Mouse (Mus musculus): ENCODE measurements at regions not wholly inside any gene's neighbourhood (a gene's known extent, or its start where the extent isn't known, plus 50 kb on each side); places are given as distances from the start of the nearest gene placed in this dataset.

DNA sequence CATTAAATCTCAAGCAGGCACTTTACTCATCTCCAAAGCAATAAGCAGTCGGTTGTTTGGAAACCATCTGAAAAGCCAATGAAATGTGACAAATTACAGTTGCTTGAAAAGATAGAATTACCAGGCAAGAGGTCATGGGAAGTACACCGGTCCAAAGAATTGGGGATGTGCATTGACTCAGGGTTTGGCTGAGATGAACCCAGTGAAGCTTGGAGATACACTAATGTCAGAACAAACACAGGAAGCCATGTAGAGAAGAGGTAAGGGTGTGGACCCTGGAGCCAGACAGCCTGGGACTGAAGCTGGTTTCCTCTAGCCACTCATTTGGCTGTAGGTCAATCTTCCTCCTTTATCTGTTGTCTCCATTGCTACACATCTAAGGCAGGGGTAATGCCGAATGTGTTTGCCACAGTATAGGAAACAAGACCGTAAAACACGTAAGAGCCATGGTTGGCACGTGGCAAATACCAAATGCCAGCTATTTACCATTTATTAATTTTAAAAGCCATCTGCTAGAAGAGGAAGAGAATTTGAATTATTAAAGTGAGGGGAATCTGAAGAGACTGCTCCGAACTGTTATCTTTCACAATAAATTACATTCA, 173.9 kb downstream of the Rassf9 start:
- Histone ChIP-seq H3K4me2 (ENCODE audit: low read length) (no peak overlapping the region), H3K4me1 (ENCODE audit: control insufficient read depth, insufficient read depth, low read length) (no peaks in the 10 kb centered on the region), H3K9me3 (replicated peaks; ENCODE audit: control insufficient read depth, low read length, poor library complexity, severe bottlenecking) (no peaks in the 10 kb centered on the region), H3K36me3 (ENCODE audit: control insufficient read depth, insufficient read depth, low read length) (no peaks in the 10 kb centered on the region), H3K27ac (ENCODE audit: low read length) (no peak overlapping the region), H3K9ac (ENCODE audit: low read depth, low read length) (no peak overlapping the region), H3K27me3 (ENCODE audit: control insufficient read depth, insufficient read depth, low read depth, low read length) (no peaks in the 10 kb centered on the region), H3K4me3 (ENCODE audit: low read depth, low read length) (no peak overlapping the region)
- 85% methylated on average over 7 of the region's 7 CpGs for WGBS
- no peak; the same call in 1 of the 2 replicates for ATAC-seq

DNA sequence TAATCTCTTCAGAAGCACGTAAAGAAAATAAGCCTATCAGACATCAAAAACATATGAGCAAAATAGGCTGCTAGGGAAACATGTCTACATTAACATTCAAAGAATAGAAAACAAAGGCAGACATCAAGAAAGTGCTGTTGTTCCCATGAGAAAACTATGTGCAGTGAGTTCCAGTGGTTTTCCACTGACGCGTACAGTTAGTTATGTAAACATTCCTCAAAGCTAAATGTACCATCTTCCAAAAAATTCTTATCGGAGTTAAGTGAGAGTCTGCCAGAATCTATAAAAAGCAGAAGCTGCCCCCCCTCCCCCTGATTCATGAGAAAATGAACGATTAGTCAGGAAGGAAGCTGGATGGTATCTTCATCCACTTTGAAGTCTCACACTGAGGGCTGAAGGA, 155.3 kb downstream of the Rassf9 start:
- Histone ChIP-seq H3K4me1 (ENCODE audit: control insufficient read depth, insufficient read depth, low read length) (no peaks in the 10 kb centered on the region), H3K4me2 (ENCODE audit: low read length) (no peak overlapping the region), H3K4me3 (ENCODE audit: low read depth, low read length) (no peak overlapping the region), H3K9me3 (replicated peaks; ENCODE audit: control insufficient read depth, low read length, poor library complexity, severe bottlenecking) (no peaks in the 10 kb centered on the region), H3K9ac (ENCODE audit: low read depth, low read length) (no peak overlapping the region), H3K27me3 (ENCODE audit: control insufficient read depth, insufficient read depth, low read depth, low read length) (no peaks in the 10 kb centered on the region), H3K36me3 (ENCODE audit: control insufficient read depth, insufficient read depth, low read length) (no peaks in the 10 kb centered on the region), H3K27ac (ENCODE audit: low read length) (no peak overlapping the region)
- no peak for ATAC-seq
- WGBS = 69% methylated on average over 5 of the region's 5 CpGs

DNA sequence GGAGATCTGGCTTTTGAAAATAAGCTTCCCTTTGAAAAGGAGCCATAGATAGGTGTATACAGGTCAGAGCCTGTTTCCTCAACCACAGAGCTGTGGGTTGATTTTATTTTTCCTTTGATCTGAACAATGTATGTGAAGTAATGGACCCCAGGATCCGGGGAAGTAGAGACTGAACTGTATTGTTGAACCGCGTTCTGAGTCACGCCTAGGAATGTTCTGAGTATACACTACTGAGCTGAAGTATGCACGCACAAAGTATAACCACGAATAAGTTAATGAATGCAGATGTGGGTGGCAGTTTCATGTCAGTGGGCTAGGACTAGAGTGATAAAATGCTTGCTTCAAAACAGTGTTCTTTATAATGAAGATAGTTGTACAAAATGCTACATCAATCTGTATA, 147.7 kb downstream of the Rassf9 start:
- ATAC-seq = no peak

DNA sequence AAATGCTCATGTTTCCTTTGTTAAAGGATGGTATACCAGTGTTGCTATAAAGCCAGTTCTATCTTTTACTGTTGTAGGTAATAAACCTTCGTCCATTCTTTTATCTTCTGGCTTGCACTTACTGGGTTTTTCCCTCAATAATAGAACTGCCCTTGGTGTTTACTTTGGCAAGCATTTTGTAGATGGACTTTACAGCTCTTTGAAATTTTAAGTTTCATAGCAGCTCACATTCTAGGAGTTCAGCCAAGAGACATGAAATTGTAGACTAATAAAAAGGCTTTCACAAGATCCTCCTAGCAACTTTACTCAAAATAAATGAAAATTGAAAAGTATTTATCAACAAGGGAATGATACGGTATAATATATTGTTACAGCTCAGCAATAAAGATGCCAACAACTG, 124.5 kb downstream of the Rassf9 start:
- no peak overlapping the region for H3K4me2 ChIP-seq (ENCODE audit: low read length)
- no peaks in the 10 kb centered on the region for H3K27me3 ChIP-seq (ENCODE audit: control insufficient read depth, insufficient read depth, low read depth, low read length)
- no peaks in the 10 kb centered on the region for H3K4me1 ChIP-seq (ENCODE audit: control insufficient read depth, insufficient read depth, low read length)
- no peaks in the 10 kb centered on the region for H3K9me3 ChIP-seq (replicated peaks; ENCODE audit: control insufficient read depth, low read length, poor library complexity, severe bottlenecking)
- WGBS = 80% methylated on average over 2 of the region's 2 CpGs
- no peaks in the 10 kb centered on the region for H3K36me3 ChIP-seq (ENCODE audit: control insufficient read depth, insufficient read depth, low read length)
- no peak overlapping the region for H3K27ac ChIP-seq (ENCODE audit: low read length)
- no peak for ATAC-seq
- H3K9ac ChIP-seq (ENCODE audit: low read depth, low read length) = no peak overlapping the region
- no peak overlapping the region for H3K4me3 ChIP-seq (ENCODE audit: low read depth, low read length)

More for the DNA sequence above, 147.7 kb downstream of the Rassf9 start:
- Histone ChIP-seq H3K27ac (ENCODE audit: low read length) (no peak overlapping the region), H3K36me3 (ENCODE audit: control insufficient read depth, insufficient read depth, low read length) (no peaks in the 10 kb centered on the region), H3K9ac (ENCODE audit: low read depth, low read length) (no peak overlapping the region), H3K4me2 (ENCODE audit: low read length) (no peak overlapping the region), H3K9me3 (replicated peaks; ENCODE audit: control insufficient read depth, low read length, poor library complexity, severe bottlenecking) (no peaks in the 10 kb centered on the region), H3K4me1 (ENCODE audit: control insufficient read depth, insufficient read depth, low read length) (no peaks in the 10 kb centered on the region), H3K4me3 (ENCODE audit: low read depth, low read length) (no peak overlapping the region), H3K27me3 (ENCODE audit: control insufficient read depth, insufficient read depth, low read depth, low read length) (no peaks in the 10 kb centered on the region)
- WGBS = 75% methylated on average over 6 of the region's 6 CpGs

DNA sequence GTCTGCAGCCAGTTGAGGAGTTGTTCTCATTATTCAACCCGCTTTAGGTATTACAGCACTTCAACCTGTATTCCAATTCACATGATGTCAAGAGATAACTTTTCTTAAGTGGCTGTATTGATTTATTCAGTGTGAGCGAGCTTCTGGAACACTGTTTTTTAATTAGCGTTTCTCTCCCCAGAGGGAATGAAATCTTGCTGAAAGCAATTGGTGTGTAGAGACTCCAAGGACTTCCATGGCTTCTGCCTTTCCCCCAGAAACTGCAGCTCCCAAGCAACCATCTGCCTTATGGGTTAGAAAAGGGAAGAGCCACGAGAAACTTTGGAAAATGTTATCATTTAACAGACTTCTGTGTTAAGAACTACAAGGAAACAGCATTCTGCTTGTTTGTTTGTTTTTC, 121.4 kb downstream of the Rassf9 start:
- Histone ChIP-seq H3K4me2 (ENCODE audit: low read length) (no peak overlapping the region), H3K4me3 (ENCODE audit: low read depth, low read length) (no peak overlapping the region), H3K36me3 (ENCODE audit: control insufficient read depth, insufficient read depth, low read length) (no peaks in the 10 kb centered on the region), H3K9me3 (replicated peaks; ENCODE audit: control insufficient read depth, low read length, poor library complexity, severe bottlenecking) (no peaks in the 10 kb centered on the region), H3K9ac (ENCODE audit: low read depth, low read length) (no peak overlapping the region), H3K27ac (ENCODE audit: low read length) (no peak overlapping the region), H3K27me3 (ENCODE audit: control insufficient read depth, insufficient read depth, low read depth, low read length) (no peaks in the 10 kb centered on the region), H3K4me1 (ENCODE audit: control insufficient read depth, insufficient read depth, low read length) (no peaks in the 10 kb centered on the region)
- no peak for ATAC-seq
- WGBS = 69% methylated on average over 4 of the region's 4 CpGs

DNA sequence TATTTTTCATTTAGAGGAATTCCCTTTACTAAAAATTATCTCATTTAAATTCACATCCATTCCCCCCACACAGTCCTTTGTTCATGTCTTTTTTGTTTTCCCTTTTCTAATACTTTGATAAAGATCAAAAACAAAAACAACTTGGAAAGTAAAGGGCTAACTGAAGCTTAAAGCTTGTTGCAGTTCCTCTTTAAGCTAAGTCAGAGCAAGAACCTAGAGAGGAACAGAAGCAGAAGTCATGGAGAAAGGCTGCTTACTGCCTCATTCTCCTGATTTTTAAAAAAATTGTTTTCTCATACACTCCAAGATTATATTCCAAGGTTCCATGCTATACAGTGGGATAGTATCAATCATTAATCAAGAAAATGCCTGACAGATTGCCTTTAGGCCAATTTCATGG, 116.6 kb downstream of the Rassf9 start:
- Histone ChIP-seq H3K36me3 (ENCODE audit: control insufficient read depth, insufficient read depth, low read length) (no peaks in the 10 kb centered on the region), H3K4me3 (ENCODE audit: low read depth, low read length) (no peak overlapping the region), H3K9ac (ENCODE audit: low read depth, low read length) (no peak overlapping the region), H3K9me3 (replicated peaks; ENCODE audit: control insufficient read depth, low read length, poor library complexity, severe bottlenecking) (no peaks in the 10 kb centered on the region), H3K27ac (ENCODE audit: low read length) (no peak overlapping the region), H3K4me2 (ENCODE audit: low read length) (no peak overlapping the region), H3K27me3 (ENCODE audit: control insufficient read depth, insufficient read depth, low read depth, low read length) (no peaks in the 10 kb centered on the region), H3K4me1 (ENCODE audit: control insufficient read depth, insufficient read depth, low read length) (no peaks in the 10 kb centered on the region)
- no peak for ATAC-seq

DNA sequence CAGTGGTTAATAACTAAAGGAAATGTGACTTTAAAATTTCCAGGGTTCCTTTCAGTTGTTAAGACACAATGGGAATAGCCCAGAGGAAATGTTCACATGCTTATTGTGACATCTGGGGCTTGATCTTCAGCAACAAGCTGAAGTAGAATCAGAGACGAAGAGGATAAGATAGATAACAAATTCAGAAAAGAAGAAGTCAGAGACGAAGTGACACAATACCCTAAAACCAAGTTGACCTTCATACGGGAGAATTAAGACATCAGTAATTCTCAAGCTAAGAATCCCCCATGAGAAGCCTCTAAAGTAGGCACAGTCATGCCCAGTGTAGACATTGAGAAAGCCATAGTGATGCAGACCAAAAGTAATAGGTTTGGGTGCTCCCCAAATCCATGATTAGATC, 111.9 kb downstream of the Rassf9 start:
- H3K4me2 ChIP-seq (ENCODE audit: low read length) = no peak overlapping the region
- H3K9me3 ChIP-seq (replicated peaks; ENCODE audit: control insufficient read depth, low read length, poor library complexity, severe bottlenecking) = no peaks in the 10 kb centered on the region
- H3K9ac ChIP-seq (ENCODE audit: low read depth, low read length) = no peak overlapping the region
- 81% methylated on average over 3 of the region's 3 CpGs for WGBS
- no peaks in the 10 kb centered on the region for H3K36me3 ChIP-seq (ENCODE audit: control insufficient read depth, insufficient read depth, low read length)
- no peaks in the 10 kb centered on the region for H3K27me3 ChIP-seq (ENCODE audit: control insufficient read depth, insufficient read depth, low read depth, low read length)
- no peak for ATAC-seq
- no peak overlapping the region for H3K27ac ChIP-seq (ENCODE audit: low read length)
- no peaks in the 10 kb centered on the region for H3K4me1 ChIP-seq (ENCODE audit: control insufficient read depth, insufficient read depth, low read length)
- no peak overlapping the region for H3K4me3 ChIP-seq (ENCODE audit: low read depth, low read length)

DNA sequence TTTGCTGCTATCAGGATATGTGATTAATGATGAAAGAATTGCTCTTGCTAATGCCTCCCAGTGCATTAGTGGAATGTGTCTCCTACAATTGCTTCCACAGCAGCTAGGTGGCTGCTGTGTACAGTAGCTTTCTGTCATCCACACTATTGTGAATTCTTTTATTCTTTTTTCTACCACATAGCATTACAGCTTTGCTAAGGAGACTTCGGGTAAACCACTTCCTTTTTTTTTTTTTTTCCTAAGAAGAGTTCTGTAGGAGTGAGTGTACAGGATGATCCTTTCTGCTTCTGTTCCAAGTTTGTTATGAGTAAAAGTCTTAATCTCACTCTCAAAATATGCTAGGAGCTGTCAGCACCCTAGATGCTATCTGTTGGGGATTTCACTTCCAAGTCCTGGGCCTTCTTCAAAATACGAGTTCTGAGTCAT, 110.6 kb downstream of the Rassf9 start:
- Histone ChIP-seq H3K4me1 (ENCODE audit: control insufficient read depth, insufficient read depth, low read length) (no peaks in the 10 kb centered on the region), H3K27ac (ENCODE audit: low read length) (no peak overlapping the region), H3K9ac (ENCODE audit: low read depth, low read length) (no peak overlapping the region), H3K4me2 (ENCODE audit: low read length) (no peak overlapping the region), H3K27me3 (ENCODE audit: control insufficient read depth, insufficient read depth, low read depth, low read length) (no peaks in the 10 kb centered on the region), H3K36me3 (ENCODE audit: control insufficient read depth, insufficient read depth, low read length) (no peaks in the 10 kb centered on the region), H3K9me3 (replicated peaks; ENCODE audit: control insufficient read depth, low read length, poor library complexity, severe bottlenecking) (no peaks in the 10 kb centered on the region), H3K4me3 (ENCODE audit: low read depth, low read length) (no peak overlapping the region)
- 66% methylated on average over 2 of the region's 2 CpGs for WGBS
- ATAC-seq = no peak

DNA sequence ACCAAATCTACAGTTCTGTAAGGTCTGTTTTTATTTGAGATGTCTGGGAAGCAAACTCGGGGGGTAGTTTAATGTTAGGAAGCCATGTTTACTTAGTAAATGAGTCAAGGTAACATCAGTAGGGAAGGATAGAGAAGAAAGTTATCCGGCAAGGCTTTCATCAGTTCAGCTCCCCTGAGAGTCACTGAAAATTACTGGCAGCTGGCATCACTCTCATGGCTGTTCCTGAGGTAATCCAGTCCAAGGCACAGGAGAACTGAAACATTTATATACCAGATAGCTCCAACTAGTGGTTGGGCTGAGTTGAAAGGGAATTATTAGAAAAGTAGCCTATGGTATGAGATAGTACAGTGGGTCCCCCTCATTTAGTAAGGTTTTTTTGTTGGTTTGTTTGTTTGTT, 106.7 kb downstream of the Rassf9 start:
- WGBS = 89% methylated on average over 2 of the region's 2 CpGs
- H3K4me3 ChIP-seq (ENCODE audit: low read depth, low read length) = no peak overlapping the region
- no peak overlapping the region for H3K9ac ChIP-seq (ENCODE audit: low read depth, low read length)
- no peaks in the 10 kb centered on the region for H3K36me3 ChIP-seq (ENCODE audit: control insufficient read depth, insufficient read depth, low read length)
- H3K4me2 ChIP-seq (ENCODE audit: low read length) = no peak overlapping the region
- ATAC-seq = no peak
- H3K27me3 ChIP-seq (ENCODE audit: control insufficient read depth, insufficient read depth, low read depth, low read length) = no peaks in the 10 kb centered on the region
- no peaks in the 10 kb centered on the region for H3K9me3 ChIP-seq (replicated peaks; ENCODE audit: control insufficient read depth, low read length, poor library complexity, severe bottlenecking)
- no peak overlapping the region for H3K27ac ChIP-seq (ENCODE audit: low read length)
- H3K4me1 ChIP-seq (ENCODE audit: control insufficient read depth, insufficient read depth, low read length) = no peaks in the 10 kb centered on the region

Data from midbrain, embryonic 16.5 days (tissue).